Mouse (Mus musculus): Measurements from ENCODE around the gene Dtx3.
"Not testable (repeated sequence)": the region's sequence is repeated elsewhere in the genome, so short reads cannot be mapped to it uniquely, and the experiment has no call there.

Dtx3 gene

DNA sequence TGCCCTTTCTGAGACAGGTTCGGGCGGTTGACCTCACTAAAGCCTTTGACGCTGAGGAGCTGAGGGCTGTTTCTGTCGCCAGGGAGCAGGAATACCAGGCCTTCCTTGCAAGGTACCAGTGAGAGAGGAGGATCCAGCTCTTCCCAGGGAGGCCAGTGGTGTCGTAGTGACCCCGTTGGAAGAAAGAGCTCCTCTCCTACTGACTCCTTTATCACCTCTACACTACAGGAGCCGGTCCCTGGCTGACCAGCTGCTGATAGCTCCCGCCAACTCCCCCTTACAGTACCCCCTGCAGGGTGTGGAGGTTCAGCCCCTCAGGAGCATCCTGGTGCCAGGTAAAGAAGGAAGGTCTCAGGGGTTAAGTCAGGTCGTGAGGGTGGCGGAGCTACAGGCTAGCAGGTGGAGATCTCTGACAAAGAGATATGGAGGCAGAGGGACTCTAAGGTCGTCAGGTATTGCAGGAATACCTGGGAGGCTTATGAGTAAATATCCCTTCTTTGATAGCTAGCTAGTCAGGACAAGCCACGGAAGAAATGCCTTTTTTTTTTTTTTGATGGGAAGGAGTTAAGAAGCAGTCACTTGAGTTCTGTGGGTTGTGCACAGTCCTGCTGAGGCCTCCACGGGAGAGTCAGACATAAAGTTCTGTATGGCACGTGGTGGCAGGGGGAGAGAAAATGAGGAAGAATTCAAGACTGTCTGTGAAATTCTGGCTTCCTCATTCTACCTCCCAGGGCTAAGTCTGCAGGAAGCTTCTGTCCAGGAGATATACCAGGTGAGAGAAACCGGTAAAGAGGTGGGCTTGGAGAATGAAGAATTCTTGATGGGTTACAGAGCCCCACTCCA lies 28.5 kb downstream of the Dtx3 start:
- no peak for DNase-seq (ENCODE audit: low read depth, low spot score)

DNA sequence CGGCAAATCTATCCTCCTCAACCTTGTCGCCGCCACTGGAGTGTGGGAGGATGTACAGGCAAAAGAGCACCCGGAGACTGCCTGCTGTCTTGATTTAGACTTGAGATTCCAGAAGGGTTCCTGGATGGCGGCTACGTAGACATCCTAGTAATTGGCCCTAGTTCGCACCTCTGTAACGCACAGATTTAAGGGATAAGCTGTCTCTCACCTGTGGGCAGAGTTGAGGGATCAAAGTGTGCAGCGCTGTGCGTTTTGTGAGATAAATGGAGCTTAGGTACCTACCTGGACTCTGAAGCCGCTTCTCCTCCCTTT lies 29.2 kb downstream of the Dtx3 start:
- DNase-seq (ENCODE audit: low read depth, low spot score) = no peak

DNA sequence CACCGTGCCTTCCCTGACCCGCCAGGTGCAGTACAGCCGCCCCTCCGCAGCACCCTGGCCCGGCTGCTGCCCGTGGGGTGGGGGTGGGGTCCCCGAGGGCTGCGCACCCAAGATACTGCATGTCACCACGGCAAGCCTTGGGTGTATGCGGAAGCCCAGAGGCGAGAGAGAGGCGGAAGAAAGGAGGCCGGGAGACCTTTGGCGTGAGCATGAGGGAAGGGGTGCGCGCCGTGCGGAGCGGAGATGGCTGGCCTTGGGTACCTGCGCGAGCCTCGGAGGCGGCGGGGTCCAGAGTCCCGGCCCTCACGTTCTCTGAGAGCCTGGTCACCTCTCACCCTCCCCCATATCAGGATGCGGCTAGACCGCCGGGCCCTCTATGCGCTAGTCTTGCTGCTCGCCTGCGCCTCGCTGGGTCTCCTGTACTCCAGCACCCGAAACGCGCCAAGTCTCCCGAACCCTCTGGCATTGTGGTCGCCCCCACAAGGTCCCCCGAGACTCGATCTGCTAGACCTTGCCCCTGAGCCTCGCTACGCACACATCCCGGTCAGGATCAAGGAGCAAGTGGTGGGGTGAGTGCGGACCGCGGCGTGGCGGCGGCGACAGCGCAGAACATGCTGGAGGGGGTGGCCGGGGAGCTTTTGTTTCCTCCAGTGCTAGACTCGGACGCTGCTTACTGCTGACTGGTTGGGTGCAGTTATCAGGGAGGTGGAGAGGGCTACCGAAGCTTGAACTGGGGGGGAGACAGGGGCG lies 29.7 kb downstream of the Dtx3 start:
- peak; percentile 86 for DNase-seq (ENCODE audit: low read depth, low spot score)

DNA sequence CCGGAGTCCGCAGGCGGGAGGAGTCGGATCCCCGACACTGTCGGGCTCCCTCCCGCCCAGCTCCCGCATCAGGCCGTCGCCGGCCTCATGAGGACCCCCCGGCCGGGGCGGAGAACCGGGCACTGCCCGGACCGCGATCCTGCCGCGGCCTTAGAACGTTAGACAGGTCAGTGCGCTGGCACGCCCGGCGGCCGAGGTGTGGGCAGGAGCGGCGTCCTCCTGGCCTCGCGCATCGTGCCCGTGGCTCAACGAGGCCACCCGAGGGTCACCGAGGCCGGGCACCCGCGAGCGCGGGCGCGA lies 30.2 kb downstream of the Dtx3 start:
- DNase-seq (ENCODE audit: low read depth, low spot score) = no peak

DNA sequence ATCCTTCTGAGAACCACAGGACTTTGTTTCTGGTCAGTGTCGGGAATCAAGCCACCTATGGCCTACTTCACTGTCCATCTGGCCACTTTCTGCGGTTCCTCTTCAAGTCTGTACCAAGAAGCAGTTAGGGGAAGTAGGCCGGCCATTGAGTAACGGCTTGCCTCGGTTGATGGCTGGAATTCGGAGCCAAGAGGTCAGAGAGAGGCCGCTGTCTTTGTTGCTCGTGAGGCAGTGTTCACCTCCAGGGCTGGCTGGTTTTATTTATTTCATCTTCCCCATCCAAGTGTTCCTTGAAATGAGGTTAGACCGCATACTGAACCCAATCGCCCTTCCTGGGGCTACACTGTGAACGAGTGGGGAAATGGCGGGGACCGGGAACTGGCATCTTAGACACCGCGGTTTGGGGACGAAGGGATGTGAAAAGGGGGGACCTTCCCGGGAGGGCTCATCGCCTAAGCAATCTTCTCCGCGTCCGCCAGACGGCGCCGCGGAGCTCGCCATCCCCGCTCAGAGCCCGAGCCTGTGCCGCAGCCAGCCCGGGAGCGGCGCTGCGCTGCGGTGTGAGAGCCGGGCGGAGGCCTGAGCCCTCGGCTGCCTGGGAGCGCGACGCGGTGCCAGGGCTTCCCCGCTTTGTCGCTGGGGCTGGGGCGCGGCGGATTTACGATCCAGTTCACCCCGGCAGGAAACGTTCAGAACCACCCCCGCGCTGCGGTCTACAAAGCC lies 30.7 kb downstream of the Dtx3 start, which contains the start of gene B4galnt1:
Gene B4galnt1 (plus strand): TSS at position 595 of the 723 bp plus-strand sequence.
- peak; percentile 96 for DNase-seq (ENCODE audit: low read depth, low spot score)

DNA sequence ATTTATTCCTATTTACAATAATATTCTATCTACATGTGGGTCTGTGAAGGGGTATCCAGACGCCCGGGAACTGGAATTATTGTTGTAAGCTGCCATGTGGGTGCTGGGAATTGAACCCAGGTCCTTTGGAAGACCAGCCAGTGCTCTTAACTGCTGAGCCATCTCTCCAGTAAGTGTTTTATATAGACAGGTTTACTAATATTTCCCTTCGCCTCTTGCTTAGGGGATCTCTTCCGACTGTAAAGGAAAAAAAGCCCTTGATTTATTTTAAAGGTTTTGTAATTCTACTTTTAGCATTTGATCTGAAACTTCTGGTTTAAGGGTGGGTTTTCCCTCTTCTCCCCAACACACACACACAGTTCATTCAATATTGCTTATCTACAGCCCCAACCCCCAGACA lies 31.3 kb downstream of the Dtx3 start:
- no peak for DNase-seq (ENCODE audit: low read depth, low spot score)

DNA sequence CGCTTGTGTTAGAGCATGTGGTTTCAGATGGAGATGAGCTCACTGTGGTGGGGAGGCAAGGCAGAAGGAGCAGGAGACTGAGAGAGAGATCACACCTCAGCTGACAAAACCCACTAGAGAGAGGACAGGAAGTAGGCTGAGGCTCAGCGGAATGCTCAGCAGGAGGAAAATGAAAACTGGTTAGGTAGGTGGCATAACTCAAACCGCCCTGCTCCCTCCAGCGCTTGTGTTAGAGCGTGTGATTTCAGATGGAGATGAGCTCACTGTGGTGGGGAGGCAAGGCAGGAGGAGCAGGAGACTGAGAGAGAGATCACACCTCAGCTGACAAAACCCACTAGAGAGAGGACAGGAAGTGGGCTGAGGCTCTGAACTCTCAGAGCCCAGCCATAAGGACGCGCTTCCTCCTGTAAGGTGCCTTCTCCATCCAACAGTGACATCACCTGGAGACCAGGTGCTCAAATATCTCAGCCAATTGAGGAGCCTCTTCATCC lies 32.7 kb downstream of the Dtx3 start:
- DNase-seq (ENCODE audit: low read depth, low spot score) = peak; percentile 88

DNA sequence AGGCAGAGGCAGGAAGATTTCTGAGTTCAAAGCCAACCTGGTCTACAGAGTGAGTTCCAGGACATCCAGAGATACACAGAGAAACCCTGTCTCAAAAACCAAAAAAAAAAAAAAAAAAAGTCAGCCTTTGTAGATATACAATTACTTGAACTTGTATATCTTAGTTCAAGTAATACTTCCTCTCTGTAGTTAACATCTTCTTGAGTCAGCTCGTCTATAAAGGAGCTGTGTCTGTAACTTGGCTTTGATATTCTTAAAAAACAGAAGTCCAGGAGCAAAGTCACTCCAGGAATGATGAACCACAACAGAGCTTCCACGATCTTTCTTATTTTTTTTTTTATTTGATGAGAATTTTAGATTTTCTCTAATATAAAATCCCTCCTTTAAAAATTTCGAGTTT lies 34.8 kb downstream of the Dtx3 start:
- DNase-seq (ENCODE audit: low read depth, low spot score) = no peak

DNA sequence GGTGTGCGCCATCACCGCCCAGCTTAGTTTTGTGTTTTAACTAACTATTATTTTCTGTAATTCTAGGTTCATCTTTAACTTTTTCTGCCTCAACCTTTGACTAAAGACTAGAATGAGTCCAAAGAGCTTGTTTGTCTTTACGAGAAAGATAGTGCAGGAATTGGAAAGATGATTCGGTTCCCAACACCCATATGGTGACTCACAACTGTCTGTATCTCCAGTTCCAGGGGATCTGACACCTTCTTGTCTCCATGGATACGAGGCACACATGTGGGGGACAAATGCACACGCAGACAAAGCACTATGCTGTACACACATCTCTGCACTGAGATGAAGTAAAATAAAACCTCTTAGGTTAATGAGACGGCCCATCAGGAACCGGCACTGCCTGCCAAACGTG lies 35.4 kb downstream of the Dtx3 start:
- peak; percentile 83 for DNase-seq (ENCODE audit: low read depth, low spot score)

DNA sequence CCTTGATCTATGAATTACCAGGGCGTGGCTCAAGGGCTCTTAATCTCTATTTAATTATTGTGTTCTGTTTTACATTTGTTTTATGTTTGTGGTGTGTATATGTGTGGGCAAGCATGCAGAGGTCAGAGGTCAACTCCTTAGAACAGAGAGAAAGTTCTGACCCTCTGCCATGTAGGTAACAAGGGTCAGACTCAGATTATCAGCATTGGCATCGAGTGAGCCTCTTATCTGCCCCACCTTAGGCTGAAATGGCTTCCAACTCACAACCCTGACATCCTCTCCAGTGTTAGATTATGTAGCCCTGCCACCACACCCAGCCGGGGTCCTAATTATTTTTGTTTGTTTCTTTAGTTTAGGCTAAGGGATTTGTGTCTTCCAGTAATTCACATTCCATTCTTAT lies 37.1 kb downstream of the Dtx3 start:
- no peak for DNase-seq (ENCODE audit: low read depth, low spot score)

DNA sequence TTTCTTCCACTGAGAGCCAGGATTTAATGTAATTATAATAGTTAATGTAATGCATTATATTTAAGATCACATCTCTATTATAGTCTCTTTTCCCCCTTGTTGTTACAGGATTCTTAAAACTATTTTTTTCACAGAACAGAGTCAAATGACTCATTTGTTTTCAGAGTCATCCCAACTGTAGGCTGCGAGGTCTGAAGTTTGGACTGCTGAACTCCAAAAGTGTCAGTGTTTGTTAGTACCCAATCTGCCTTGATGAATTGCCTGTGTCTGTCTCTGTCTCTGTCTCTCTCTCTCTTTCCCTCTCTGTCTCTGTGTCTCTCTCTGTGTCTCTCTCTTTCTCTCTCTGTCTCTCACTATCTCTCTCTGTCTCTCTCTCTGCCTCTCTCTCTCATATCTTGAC lies 39.0 kb downstream of the Dtx3 start:
- DNase-seq (ENCODE audit: low read depth, low spot score) = no peak

DNA sequence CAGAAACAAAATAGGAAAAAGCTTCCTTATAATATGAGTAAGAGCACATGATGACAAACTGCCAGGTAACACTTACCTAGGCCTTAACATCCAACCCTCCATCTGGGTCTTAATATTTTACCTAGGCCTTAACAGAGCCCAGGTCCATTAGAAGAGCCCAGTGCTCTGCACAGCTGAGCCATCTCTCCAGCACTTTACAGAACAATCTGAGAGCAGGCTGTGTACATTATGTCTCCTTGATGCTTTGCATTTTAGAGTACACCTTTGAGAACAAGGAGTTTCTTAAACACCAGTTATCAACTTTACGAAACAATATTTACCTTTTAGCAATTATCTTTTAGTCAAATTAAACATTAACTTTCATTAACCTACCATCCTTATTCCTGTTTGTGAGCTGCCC lies 39.4 kb downstream of the Dtx3 start:
- no peak for DNase-seq (ENCODE audit: low read depth, low spot score)

DNA sequence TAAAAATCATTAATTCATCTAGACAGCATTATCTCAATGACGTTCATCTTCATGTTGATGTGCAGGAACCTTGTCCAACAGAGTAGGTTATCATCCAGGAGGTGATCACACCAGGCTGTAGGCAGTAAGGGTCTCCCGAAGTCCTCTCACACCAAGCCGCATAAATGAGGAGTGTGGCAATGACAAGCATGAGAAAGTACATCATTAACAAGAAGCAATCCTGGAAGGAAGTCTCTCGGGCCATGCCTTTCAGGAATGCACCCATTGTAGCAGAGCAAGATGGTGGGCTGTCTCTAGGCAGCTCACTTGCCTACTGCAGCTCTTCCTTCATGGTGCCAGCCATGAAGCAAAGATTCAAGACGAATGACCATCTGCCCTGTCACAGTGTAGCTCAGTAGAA lies 40.9 kb downstream of the Dtx3 start:
- no peak for DNase-seq (ENCODE audit: low read depth, low spot score)

DNA sequence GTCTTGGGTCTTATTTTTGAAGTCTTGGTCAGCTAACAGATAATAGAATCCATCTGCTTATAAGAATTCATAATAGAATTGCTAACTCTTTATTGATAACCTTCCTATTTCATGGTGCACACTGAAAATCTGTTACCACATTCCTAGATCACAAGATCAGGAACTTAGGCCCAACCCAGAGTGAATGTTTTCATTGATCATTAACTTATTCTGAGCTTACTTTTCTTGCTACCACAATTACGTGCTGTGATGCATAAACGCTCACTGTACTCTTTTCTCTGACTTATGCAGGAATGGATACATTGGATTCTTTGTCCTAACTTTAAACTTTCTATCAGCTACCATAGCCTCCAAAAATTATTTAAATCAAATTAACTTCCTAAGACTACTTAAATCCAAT lies 41.3 kb downstream of the Dtx3 start:
- no peak for DNase-seq (ENCODE audit: low read depth, low spot score)

DNA sequence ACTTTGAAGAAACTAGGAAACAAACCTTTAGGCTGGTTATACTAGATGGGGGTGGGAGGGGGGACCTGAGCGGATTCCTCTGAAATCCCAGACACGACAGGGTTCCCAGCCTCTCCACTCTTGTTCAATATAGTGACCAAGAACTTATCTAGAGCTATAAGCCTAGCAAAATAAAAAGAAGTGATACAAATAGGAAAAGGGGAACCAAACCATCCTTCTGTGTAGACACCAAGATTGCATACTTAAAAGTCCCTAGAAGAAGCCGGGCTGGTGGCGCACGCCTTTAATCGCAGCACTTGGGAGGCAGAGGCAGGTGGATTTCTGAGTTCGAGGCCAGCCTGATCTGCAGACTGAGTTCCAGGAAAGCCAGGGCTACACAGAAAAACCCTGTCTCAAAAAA lies 42.2 kb downstream of the Dtx3 start:
- DNase-seq (ENCODE audit: low read depth, low spot score) = no peak

DNA sequence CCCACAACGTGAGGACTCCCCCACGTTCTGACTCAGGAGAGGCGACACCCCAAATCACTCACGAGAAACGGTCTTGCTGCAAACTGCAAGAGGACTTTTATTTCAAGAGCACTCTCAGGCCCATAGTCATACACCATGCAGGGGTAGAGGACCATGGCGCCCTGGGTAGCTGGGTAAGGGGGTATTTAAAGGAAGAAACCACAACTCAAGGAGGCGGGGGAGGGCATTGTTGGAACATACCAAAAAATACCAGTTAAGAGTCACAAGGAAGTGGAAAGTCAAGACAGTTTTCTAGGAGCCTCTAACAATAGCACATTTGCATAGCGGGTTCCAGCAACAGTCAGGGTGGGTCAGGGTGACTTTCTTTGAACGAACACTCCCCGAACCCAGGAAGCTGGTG lies 43.0 kb downstream of the Dtx3 start:
- DNase-seq (ENCODE audit: low read depth, low spot score) = not testable (repeated sequence)

DNA sequence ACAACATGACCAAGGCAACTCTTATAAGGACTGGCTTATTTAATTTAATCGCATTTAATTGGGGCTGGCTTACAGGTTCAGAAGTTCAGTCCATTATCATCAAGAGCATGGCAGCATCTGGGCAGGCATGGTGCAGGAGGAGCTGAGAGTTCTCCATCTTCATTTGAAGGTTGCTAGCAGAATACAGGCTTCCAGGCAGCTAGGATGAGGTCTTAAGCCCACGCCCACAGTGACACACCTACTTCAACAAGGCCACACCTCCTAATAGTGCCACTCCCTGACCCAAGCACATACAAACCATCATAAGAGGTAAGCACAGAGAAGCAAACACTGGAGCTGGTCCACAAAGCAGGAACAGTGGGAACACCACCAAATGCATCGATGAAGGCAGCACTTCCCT lies 44.3 kb downstream of the Dtx3 start:
- DNase-seq (ENCODE audit: low read depth, low spot score) = not testable (repeated sequence)

DNA sequence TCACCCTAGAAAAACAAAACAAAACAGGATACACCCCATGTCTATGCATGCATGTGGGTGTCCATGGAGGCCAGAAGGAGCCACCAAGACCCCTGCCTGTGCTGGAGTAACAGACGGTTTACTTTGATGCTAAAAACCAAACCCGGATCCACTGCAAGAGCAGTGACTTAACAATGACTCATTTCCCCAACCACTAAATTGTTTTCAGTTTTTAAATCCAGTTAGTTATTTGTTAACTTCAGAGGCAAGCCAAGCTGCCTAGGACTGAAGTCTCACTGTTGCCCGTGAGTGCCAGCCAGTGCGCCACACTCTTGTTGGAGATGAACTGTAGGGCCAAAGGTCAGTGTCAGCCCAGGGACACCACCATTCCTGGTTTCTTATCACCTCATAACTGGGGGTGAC lies 45.1 kb downstream of the Dtx3 start:
- DNase-seq (ENCODE audit: low read depth, low spot score) = no peak

DNA sequence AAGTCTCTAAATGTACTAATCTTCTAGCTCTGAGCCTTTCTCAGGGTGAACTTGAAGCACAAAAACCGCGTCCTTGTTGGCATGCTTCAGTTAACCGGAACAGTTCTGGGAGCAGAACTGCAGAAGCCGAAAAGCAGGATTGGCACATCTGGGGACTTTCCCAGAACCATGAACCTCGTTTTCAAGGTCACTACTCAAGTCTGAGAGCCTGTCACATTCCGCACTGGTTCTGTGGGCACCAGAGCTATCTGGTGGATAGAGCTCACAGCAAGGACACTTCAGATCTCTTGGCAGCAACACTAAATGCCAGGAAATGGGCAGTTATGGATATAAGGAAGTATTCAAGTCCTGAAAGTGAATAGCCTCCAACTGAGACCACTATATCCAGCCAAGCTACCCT lies 48.4 kb downstream of the Dtx3 start:
- DNase-seq (ENCODE audit: low read depth, low spot score) = no peak

DNA sequence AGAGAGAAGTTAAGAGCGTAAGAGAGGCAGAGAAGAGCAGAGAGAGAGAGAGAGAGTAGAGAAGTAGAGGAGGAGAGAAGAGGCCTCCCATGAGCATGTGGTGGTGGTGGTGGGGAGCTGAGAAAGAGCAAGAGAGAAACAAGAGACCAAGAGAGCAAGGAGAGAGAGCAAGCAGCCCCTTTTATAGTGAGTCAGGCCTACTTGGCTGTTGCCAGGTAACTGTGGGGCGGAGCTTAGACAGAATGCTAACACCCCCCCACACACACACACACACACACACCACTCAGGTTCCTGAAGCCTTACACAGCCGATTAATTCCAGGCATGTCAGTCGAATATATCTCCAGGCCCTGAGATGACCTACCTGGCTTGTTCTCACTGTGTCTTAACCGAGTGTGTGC lies 50.2 kb downstream of the Dtx3 start:
- no peak for DNase-seq (ENCODE audit: low read depth, low spot score)

DNA sequence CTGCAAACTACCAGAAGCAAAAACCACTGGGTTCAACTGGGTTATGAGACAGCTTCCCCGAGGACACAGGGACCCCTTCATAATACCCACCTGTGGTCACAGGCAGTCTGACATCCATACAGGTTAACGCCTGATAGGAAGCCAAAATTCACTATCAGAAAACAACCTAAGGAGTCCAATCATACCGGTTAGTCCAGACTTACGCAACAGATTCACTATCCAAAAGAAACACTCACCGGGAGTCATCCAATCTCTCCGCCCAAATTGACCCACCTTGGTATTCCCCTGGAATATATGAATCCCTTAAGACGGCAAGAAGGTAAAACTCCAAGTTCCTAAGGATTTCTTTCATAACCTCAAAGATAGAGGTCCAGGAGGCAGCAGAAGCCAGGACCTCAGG lies 51.0 kb downstream of the Dtx3 start:
- no peak for DNase-seq (ENCODE audit: low read depth, low spot score)

DNA sequence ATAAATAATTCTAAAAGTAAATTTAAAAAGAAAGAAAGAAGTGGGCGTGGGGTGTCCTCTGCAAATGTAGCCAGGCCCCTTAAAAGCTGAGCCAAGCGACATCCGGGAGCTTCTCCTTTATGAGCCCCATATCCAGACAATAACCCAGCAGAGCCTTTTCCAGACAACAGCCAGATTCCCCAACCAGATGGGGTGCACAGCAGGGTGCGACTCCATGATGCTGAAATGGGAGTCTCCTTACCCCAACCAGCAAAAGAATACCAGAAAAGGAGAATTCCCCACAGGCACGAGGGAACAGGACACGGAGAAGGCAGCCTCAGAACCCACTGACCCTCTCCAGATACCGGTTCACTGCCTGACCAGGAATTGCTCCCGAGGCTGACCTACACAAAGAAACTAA lies 52.3 kb downstream of the Dtx3 start:
- DNase-seq (ENCODE audit: low read depth, low spot score) = peak; percentile 39

DNA sequence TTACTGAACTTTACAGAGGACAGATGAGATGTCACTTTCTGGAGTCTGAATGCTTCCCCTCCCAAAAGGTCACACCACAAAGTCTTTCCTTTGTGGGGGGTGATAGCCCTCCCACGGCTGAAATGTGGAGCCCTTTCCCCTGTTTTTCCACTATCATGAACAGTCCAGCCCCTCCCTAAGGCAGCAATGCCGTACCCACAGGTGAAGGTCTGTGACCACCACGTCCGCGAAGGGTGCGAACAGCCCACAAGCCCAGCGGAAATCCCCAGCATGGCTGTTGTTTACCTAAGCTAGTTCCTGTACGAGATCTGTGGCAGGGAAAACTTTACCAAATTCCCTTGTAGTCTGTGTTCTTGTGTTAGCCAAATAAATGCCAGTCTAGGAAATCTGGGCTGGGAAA lies 54.0 kb downstream of the Dtx3 start:
- DNase-seq (ENCODE audit: low read depth, low spot score) = no peak
